Mouse (Mus musculus) olfactory bulb, adult 2 months (tissue): ENCODE data around the gene Lrrc38.

ENCODE experiments used
- CTCF ChIP-seq: fragments of 200-500 bp; IDR thresholded peaks from 2 replicates; pipeline ENCODE4 v1.5.1; 2012; ENCODE audit warnings: low read depth, mild to moderate bottlenecking, low read length, moderate library complexity; ENCODE audit not compliant: insufficient read depth
- POLR2A ChIP-seq: fragments of 200-500 bp; IDR thresholded peaks from 2 replicates; pipeline ENCODE4 v1.6.1; 2012; ENCODE audit warnings: mild to moderate bottlenecking, low read depth, low read length, moderate library complexity; ENCODE audit not compliant: insufficient read depth

DNA sequence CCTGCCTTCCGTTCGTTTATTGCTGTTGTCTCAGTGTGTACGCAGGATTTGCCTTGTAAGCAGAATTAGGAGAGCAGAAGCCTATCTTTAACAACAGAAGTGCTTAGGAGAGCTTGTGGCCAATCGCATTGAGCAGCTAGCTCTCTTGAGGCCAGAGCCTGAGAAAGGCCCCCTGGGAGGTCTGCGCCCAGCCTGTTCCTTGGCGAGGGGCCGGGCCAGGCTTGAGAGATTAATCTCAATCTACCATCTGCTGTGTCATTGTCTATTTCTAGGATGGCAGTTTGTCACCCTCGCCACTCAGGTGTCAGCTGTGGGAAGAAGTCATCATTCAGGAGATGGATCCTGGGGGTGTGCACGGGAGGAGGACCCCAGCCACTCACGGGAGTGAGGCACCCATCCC is 12.0 kb downstream of the Lrrc38 start:
- TF ChIP-seq CTCF (no peak), POLR2A (no peak)
